Mouse (Mus musculus) ES-Bruce4 (cell line): ENCODE data around the gene Atp23. TPM values are rescaled to one million over a fixed set of nuclear protein-coding genes. Genes with fewer than 3 reads are reported as not detected.
"Not testable (repeated sequence)": the region's sequence is repeated elsewhere in the genome, so short reads cannot be mapped to it uniquely, and the experiment has no call there.

Source experiments
- H3K27ac ChIP-seq: 2 replicates; pipeline ENCODE4 v1.5.1; 2012; ENCODE audit warnings: low read length, inconsistent platforms; ENCODE audit not compliant: insufficient read depth
- H3K27me3 ChIP-seq: 2 replicates; pipeline ENCODE4 v1.6.1; 2012; ENCODE audit warnings: mild to moderate bottlenecking, low read length, inconsistent platforms; ENCODE audit not compliant: control insufficient read depth, poor library complexity, insufficient read depth, severe bottlenecking
- H3K36me3 ChIP-seq: 2 replicates; pipeline ENCODE4 v1.6.1; 2012; ENCODE audit warnings: inconsistent platforms, mild to moderate bottlenecking, low read length, moderate library complexity; ENCODE audit not compliant: control insufficient read depth, poor library complexity, insufficient read depth, severe bottlenecking
- H3K4me1 ChIP-seq: one replicate; pipeline ENCODE4 v1.8.1; 2011; ENCODE audit warnings: low read length; ENCODE audit not compliant: control insufficient read depth, insufficient read depth
- H3K4me3 ChIP-seq: 2 replicates; pipeline ENCODE4 v1.5.1; 2011; ENCODE audit warnings: low read depth, mild to moderate bottlenecking, low read length
- H3K9ac ChIP-seq: 2 replicates; pipeline ENCODE4 v1.6.1; 2012; ENCODE audit warnings: low read depth, mild to moderate bottlenecking, inconsistent platforms; ENCODE audit not compliant: poor library complexity, severe bottlenecking
- H3K9me3 ChIP-seq: replicated peaks from 2 replicates; pipeline ENCODE4 v1.6.1; 2012; ENCODE audit warnings: mild to moderate bottlenecking, low read length, inconsistent platforms; ENCODE audit not compliant: control insufficient read depth, poor library complexity, insufficient read depth, severe bottlenecking
- CTCF ChIP-seq: IDR thresholded peaks from one replicate; pipeline ENCODE4 v1.8.1; 2011; ENCODE audit warnings: low read depth, low read length
- EP300 ChIP-seq: IDR thresholded peaks from 2 replicates; pipeline ENCODE4 v1.6.1; 2011; ENCODE audit warnings: low read depth, low read length; ENCODE audit not compliant: insufficient read depth
- POLR2A ChIP-seq: IDR thresholded peaks from one replicate; pipeline ENCODE4 v1.8.1; 2011; ENCODE audit warnings: low read length; ENCODE audit not compliant: insufficient read depth
- polyA plus RNA-seq: library from polyadenylated mRNA; stranded (reverse); fragments of >200 nt; gene quantifications from 2 replicates; pipeline ENCODE4 v1.2.4, GENCODE M21; 2011; ENCODE audit warnings: low read depth; ENCODE audit not compliant: missing spikeins, insufficient read depth, insufficient read length

Atp23 gene
- polyA plus RNA-seq, 1 experiment, result 10.2 TPM

DNA sequence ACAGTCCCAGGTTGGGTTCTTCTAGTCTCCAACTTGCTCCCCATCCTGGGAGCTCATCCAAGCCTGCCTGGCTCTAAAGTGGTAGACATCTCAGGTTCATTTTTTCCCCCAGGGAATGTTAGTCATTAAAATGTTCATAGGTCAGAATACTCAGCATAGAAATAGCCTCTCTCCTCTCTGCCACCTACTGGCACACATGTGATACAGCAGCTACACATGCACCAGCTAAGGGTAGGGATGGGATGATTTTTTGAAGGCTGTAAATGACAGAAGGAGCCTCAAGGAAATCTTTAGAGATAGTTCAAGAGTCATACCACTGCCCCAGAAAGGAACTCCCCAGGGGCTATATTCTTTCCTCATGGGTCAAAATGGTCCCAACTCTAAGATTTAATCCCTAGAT lies 60.9 kb downstream of the Atp23 start:
- H3K9me3 ChIP-seq, result no peaks in the 10 kb centered on the region
- H3K4me1 ChIP-seq, result no peaks in the 10 kb centered on the region
- no peak overlapping the region for H3K4me3 ChIP-seq
- no peaks in the 10 kb centered on the region for H3K27me3 ChIP-seq
- TF ChIP-seq POLR2A (no peak), CTCF (no peak), EP300 (no peak)
- no peak overlapping the region for H3K9ac ChIP-seq
- no peak overlapping the region for H3K27ac ChIP-seq
- no peaks in the 10 kb centered on the region for H3K36me3 ChIP-seq

DNA sequence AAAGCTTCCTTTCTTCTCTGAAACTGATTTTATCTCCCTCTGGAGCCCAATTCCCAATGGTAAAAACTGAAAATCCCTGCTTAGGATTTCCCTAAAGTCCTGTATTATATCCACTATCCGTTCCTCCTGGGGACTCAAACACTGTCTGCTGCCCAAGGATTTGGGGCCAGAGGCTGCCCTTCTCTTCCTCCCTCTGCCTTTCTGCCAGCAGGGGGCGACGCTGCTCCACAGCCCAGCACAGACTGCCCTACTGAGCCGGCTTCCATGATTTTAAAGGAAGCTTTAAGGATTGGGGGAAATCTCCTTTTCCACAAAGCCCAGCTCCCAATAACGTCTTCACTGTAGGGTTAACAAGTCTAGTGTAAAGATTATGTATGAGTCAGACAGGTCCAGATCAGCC lies 68.1 kb downstream of the Atp23 start:
- H3K4me3 ChIP-seq, result no peak overlapping the region
- TF ChIP-seq CTCF (peak; percentile 93), POLR2A (no peak)
- no peaks in the 10 kb centered on the region for H3K4me1 ChIP-seq
- no peak overlapping the region for H3K27ac ChIP-seq
- no peaks in the 10 kb centered on the region for H3K9me3 ChIP-seq
- H3K9ac ChIP-seq, result no peak overlapping the region
- no peaks in the 10 kb centered on the region for H3K36me3 ChIP-seq
- H3K27me3 ChIP-seq, result no peaks in the 10 kb centered on the region

- TF ChIP-seq EP300 (no peak), POLR2A (no peak), CTCF (no peak)
- Histone ChIP-seq H3K27me3 (no peaks in the 10 kb centered on the region), H3K4me1 (no peaks in the 10 kb centered on the region), H3K9ac (no peak overlapping the region), H3K4me3 (no peak overlapping the region), H3K9me3 (no peaks in the 10 kb centered on the region), H3K36me3 (no peaks in the 10 kb centered on the region), H3K27ac (no peak overlapping the region)
Observed at GRCm38 (mm10) chr10:126831329-126831728, 69.8 kb downstream of the Atp23 start.

DNA sequence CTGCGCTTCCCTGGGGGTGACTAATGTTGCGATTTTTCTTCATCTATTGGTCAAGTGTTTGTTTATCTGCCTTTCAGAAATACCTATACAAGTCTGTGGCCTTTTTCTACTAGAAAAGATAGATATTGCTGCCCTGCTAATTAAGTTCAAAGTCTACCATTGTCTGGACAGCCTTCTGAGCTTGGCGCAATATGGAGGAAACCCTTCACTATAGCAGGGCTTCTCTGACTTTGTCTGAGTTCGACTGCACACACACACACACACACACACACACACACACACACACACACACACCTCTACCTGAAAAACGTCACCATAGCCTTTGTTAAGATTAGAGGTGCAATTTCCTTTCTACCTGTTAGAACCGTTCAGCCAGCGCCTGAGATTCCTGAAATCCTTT lies 72.5 kb downstream of the Atp23 start:
- H3K4me1 ChIP-seq, result no peaks in the 10 kb centered on the region
- H3K36me3 ChIP-seq, result no peaks in the 10 kb centered on the region
- H3K4me3 ChIP-seq, result no peak overlapping the region
- H3K9me3 ChIP-seq, result no peaks in the 10 kb centered on the region
- TF ChIP-seq EP300, result no peak
- no peaks in the 10 kb centered on the region for H3K27me3 ChIP-seq
- H3K9ac ChIP-seq, result no peak overlapping the region
- no peak overlapping the region for H3K27ac ChIP-seq

GRCm38 (mm10) chr10:126827941-126828593 lies 73.1 kb downstream of the Atp23 start:
- no peaks in the 10 kb centered on the region for H3K9me3 ChIP-seq
- H3K4me1 ChIP-seq, result no peaks in the 10 kb centered on the region
- no peak overlapping the region for H3K9ac ChIP-seq
- no peak overlapping the region for H3K4me3 ChIP-seq
- no peak overlapping the region for H3K27ac ChIP-seq
- no peak for TF ChIP-seq CTCF
- TF ChIP-seq POLR2A, result no peak
- TF ChIP-seq EP300, result no peak
- no peaks in the 10 kb centered on the region for H3K36me3 ChIP-seq
- no peaks in the 10 kb centered on the region for H3K27me3 ChIP-seq

DNA sequence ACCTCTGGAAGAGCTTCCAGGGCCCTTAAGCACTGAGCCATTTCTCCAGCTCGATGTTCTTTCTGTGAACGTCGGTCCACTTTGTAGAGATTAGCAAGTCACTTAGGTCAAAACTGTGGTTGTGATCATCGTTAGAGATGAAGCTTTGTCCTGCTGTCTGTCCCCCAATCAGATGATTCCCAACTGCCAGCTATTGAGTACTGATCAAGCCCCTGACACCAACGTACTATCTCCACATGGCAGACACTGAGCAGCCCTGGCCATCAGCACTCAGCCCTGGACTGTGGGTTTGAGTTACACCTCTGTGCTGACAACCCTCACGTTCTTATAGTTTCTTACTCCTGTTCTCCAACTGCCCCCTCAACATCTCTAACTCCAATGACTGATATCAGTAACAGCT lies 74.2 kb downstream of the Atp23 start:
- no peaks in the 10 kb centered on the region for H3K9me3 ChIP-seq
- H3K4me3 ChIP-seq, result no peak overlapping the region
- TF ChIP-seq CTCF (no peak), EP300 (no peak), POLR2A (no peak)
- no peaks in the 10 kb centered on the region for H3K4me1 ChIP-seq
- no peaks in the 10 kb centered on the region for H3K36me3 ChIP-seq
- H3K27me3 ChIP-seq, result no peaks in the 10 kb centered on the region
- no peak overlapping the region for H3K27ac ChIP-seq
- no peak overlapping the region for H3K9ac ChIP-seq

DNA sequence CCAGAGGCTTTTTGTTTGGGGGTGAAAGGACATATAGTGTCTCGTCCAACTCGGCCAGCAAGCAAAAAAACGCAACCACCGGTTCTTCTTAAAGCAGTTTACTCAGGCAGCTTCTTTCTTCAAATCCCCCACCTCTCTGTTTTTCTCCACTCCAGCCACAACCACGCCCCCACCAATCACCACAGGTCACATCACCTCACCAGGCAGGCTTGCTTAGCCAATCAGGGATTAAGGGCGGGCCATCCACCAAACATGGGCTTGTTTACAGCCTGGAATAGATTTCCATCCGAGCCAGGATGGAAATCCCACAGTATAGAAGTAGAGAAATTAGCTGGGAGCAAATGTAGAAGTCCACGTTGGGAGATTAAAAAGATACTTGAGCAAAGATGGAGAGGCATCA lies 74.9 kb downstream of the Atp23 start:
- H3K4me3 ChIP-seq, H3K27me3 ChIP-seq, H3K27ac ChIP-seq, H3K36me3 ChIP-seq, H3K9ac ChIP-seq, H3K4me1 ChIP-seq, H3K9me3 ChIP-seq: not testable (repeated sequence)
